Comparison of ENCODE assay signal across 29 mouse cellular contexts in the genomic region with DNA sequence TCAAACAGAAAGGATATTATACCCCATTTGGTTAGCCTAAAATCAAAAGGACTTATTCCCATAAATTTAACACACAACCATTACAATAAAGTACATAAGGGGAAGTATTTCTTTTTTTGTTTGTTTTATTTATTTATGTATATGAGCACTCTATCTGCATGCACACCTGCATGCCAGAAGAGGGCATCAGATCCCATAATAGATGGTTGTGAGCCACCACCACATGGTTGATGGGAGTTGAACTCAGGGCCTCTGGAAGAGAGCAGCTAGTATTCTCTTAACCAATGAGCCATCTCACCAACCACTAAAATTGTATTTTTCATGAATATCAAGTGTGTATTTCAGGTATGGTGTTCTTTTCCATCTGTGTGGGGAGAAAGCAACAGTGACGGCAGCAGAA. TPM values are rescaled to one million over a fixed set of nuclear protein-coding genes. Genes with fewer than 3 reads are reported as not detected.
DNase-seq lines count a peak whose midpoint lies in the region; TF ChIP-seq lines count a peak whose summit lies in the region.
"Had no signal": no experiment of that assay in that cellular context is flagged by ENCODE, and none has a peak within 500 bp of the region (broad histone marks: within the 10 kb centered on the region; RNA-seq: fewer than 3 reads in every experiment).

No protein-coding gene starts in this region.

- peak; percentile 32; the same call in 1 of the 2 replicates for TF ChIP-seq CTCF in heart, adult 2 months (IDR thresholded peaks at IDR 0.05)
- TF ChIP-seq CTCF in left cerebral cortex, adult 2 months (IDR thresholded peaks at IDR 0.05): peak; percentile 11

- no peaks in the 10 kb centered on the region for H3K36me3 ChIP-seq in heart, adult 2 months (ENCODE audit: control insufficient read depth, insufficient read depth, low read length)
- no peaks in the 10 kb centered on the region for H3K36me3 ChIP-seq in splenic B cell, adult 2 months (ENCODE audit: control insufficient read depth, insufficient read depth, low read length, poor library complexity, severe bottlenecking)
- H3K36me3 ChIP-seq: embryonic facial prominence, embryonic 15.5 days; forebrain, embryonic 12.5 days; heart, embryonic 12.5 days; liver, embryonic 12.5 days; midbrain, embryonic 15.5 days; neural tube, embryonic 15.5 days had no signal

- H3K4me1 ChIP-seq in heart, adult 2 months (ENCODE audit: control insufficient read depth, insufficient read depth, low read length): no peaks in the 10 kb centered on the region
- H3K4me1 ChIP-seq: embryonic facial prominence, embryonic 15.5 days; forebrain, embryonic 12.5 days; midbrain, embryonic 10.5 days; midbrain, embryonic 15.5 days; neural tube, embryonic 15.5 days had no signal

- intact Hi-C loops in heart, adult 2 months (cut with DNase I): no loop called here
- intact Hi-C loops in heart, postnatal 25 days (cut with DNase I): no loop called here
- intact Hi-C loops in left cerebral cortex, adult 2 months (cut with DNase I): no loop called here
- intact Hi-C loops in left cerebral cortex, postnatal 36 days (cut with DNase I): no loop called here

- TF ChIP-seq POLR2A in heart, adult 2 months (IDR thresholded peaks at IDR 0.05; ENCODE audit: insufficient read depth, low read depth, low read length): no peak

- no peak overlapping the region for H3K9ac ChIP-seq in heart, adult 2 months (ENCODE audit: low read depth, low read length)
- H3K9ac ChIP-seq: embryonic facial prominence, embryonic 15.5 days; forebrain, embryonic 12.5 days; forebrain, postnatal 0 days; heart, embryonic 12.5 days; hindbrain, embryonic 14.5 days; liver, embryonic 12.5 days; liver, postnatal 0 days; midbrain, embryonic 15.5 days; neural tube, embryonic 15.5 days had no signal

- WGBS in heart, adult 2 months: 100% methylated on average over 1 of the region's 1 CpGs

- H3K27ac ChIP-seq in heart, adult 2 months: no peak overlapping the region
- H3K27ac ChIP-seq in left cerebral cortex, adult 2 months: no peak overlapping the region
- H3K27ac ChIP-seq: embryonic facial prominence, embryonic 15.5 days; forebrain, embryonic 12.5 days; hindbrain, embryonic 14.5 days; liver, embryonic 12.5 days; midbrain, embryonic 10.5 days; midbrain, embryonic 15.5 days; neural tube, embryonic 15.5 days had no signal

- H3K27me3 ChIP-seq in heart, adult 2 months (ENCODE audit: control insufficient read depth, insufficient read depth, low read length): no peaks in the 10 kb centered on the region
- H3K27me3 ChIP-seq in splenic B cell, adult 2 months (ENCODE audit: control insufficient read depth, insufficient read depth, low read length, poor library complexity, severe bottlenecking): no peaks in the 10 kb centered on the region
- H3K27me3 ChIP-seq: embryonic facial prominence, embryonic 15.5 days; forebrain, embryonic 12.5 days; heart, embryonic 12.5 days; liver, embryonic 12.5 days; midbrain, embryonic 15.5 days; neural tube, embryonic 15.5 days had no signal

- no peak for DNase-seq in heart, adult 2 months
- DNase-seq in heart, postnatal 25 days (ENCODE audit: low spot score): no peak
- no peak for DNase-seq in left cerebral cortex, adult 2 months (ENCODE audit: extremely low spot score in 1 of 2, low spot score in 2 of 2)
- no peak for DNase-seq in left cerebral cortex, postnatal 36 days (ENCODE audit: low spot score in 2 of 2)
- DNase-seq in ES-CJ7 (ENCODE audit: low read depth, low spot score): peak; percentile 10
- peak; percentile 22 for DNase-seq in splenic B cell, adult 2 months (ENCODE audit: low read depth, low spot score)
- DNase-seq in embryo, embryonic 9.5 days (ENCODE audit: extremely low spot score): no peak
- DNase-seq: adrenal gland, postnatal 25 days; cerebellum, adult 11-12 months; cerebellum, adult 9-11 months; forebrain, postnatal 0 days; gastrocnemius, postnatal 36 days; heart, adult 18-20 months; kidney, adult 8-10 months; kidney, postnatal 14 days; left cerebral cortex, postnatal 4 days; liver, postnatal 0 days; lung, postnatal 14 days; right cerebral cortex, postnatal 4 days; thymus, adult 2 months; thymus, postnatal 36 days had no signal

- no peak for TF ChIP-seq EP300 in heart, adult 2 months (IDR thresholded peaks at IDR 0.05; ENCODE audit: insufficient read depth, low read depth, low read length)

- H3K4me3 ChIP-seq in heart, adult 2 months: no peak overlapping the region
- no peak overlapping the region for H3K4me3 ChIP-seq in left cerebral cortex, adult 2 months
- H3K4me3 ChIP-seq: embryonic facial prominence, embryonic 15.5 days; forebrain, embryonic 12.5 days; heart, embryonic 12.5 days; liver, embryonic 12.5 days; midbrain, embryonic 10.5 days; midbrain, embryonic 15.5 days; neural tube, embryonic 15.5 days had no signal

- no peaks in the 10 kb centered on the region for H3K79me2 ChIP-seq in heart, adult 2 months (replicated peaks; ENCODE audit: control insufficient read depth, insufficient read depth, low read length)

RNA-seq across cellular contexts. Expression of gene Strbp, which starts 18.8 kb away (rescaled TPM):
- 10 to 100 TPM; 17.4 to 20.0 TPM for total RNA-seq in heart, adult 2 months (2021)
- 1.5 and 3.5 TPM in 2 replicates for polyA plus RNA-seq in heart, adult 2 months (2012; rRNA removed)
- total RNA-seq in heart, postnatal 25 days (2021): 10 to 100 TPM; 19.1 to 20.0 TPM
- 100 to 1,000 TPM; 292 to 322 TPM for total RNA-seq in left cerebral cortex, adult 2 months (2021)
- 100 to 1,000 TPM; 282 to 292 TPM for total RNA-seq in left cerebral cortex, postnatal 36 days (2021)

Comparison
In these comparisons a context has a peak if more than half of its experiments do, and no peak if none do; other contexts are left out.
1. DNase-seq: peak in ES-CJ7 (single experiment) and splenic B cell, adult 2 months (single experiment); none in heart, adult 2 months (0 of 2), heart, postnatal 25 days (single experiment), left cerebral cortex, adult 2 months (0 of 2), left cerebral cortex, postnatal 36 days (0 of 2) and embryo, embryonic 9.5 days (single experiment).
2. RNA of gene Strbp, which starts 18.8 kb away (total RNA-seq): 292 to 322 TPM in left cerebral cortex, adult 2 months and 282 to 292 TPM in left cerebral cortex, postnatal 36 days; 17.4 to 20.0 TPM in heart, adult 2 months and 19.1 to 20.0 TPM in heart, postnatal 25 days; every median in the first group is over 10 times any median in the second.